ENCODE assay signal across 8 mouse cellular contexts in genomic region chr17:30004203-30005102, GRCm38 (mm10). TPM values are rescaled to one million over a fixed set of nuclear protein-coding genes. Genes with fewer than 3 reads are reported as not detected.
DNase-seq lines count a peak whose midpoint lies in the region; ATAC-seq lines count a peak whose summit lies in the region.

Zfand3 (plus strand) TSS chr17:30004733.

- H3K4me2 ChIP-seq in lung, embryonic 16.5 days (ENCODE audit: low read depth, low read length): peak within 1 kb of the TSS; percentile 89

- peak; percentile 89 for DNase-seq in MEL-GATA-1-ER (ENCODE audit: extremely low read depth, low read depth)
- peak; percentile 96 for DNase-seq in cerebellum, adult 8-10 months
- peak; percentile 95 for DNase-seq in forelimb bud, embryonic 11.5 days (ENCODE audit: low read depth, low spot score)
- peak; percentile 83 for DNase-seq in layer of hippocampus, adult 9-10 months (ENCODE audit: low spot score)
- DNase-seq in ovary, postnatal 10 days (ENCODE audit: low spot score): peak; percentile 94
- peak; percentile 82 for DNase-seq in thymus, postnatal 10 days (ENCODE audit: low spot score in 2 of 2)

- no peaks in the 10 kb centered on the region for H3K9me3 ChIP-seq in lung, embryonic 16.5 days (ENCODE audit: control insufficient read depth, low read length)

- H3K27ac ChIP-seq in lung, embryonic 16.5 days (ENCODE audit: low read length): peak within 1 kb of the TSS; percentile 100

- peak within 1 kb of the TSS; percentile 91 for H3K9ac ChIP-seq in lung, embryonic 16.5 days (ENCODE audit: low read length)

- peak; percentile 81 to 86 for ATAC-seq in hematopoietic stem cell, adult 5-6 weeks (replicated peaks in 1 of 2; ENCODE audit: insufficient read depth in 1 of 2, low FRiP score in 2 of 2, low TSS enrichment in 1 of 2, low read depth in 1 of 2, poor library complexity in 2 of 2, severe bottlenecking in 2 of 2)
- peak; percentile 95 for ATAC-seq in lung, embryonic 16.5 days (ENCODE audit: low read depth)

- under 1% methylated on average over 74 of the region's 93 CpGs for WGBS in lung, embryonic 16.5 days

- H3K36me3 ChIP-seq in lung, embryonic 16.5 days (ENCODE audit: control insufficient read depth, insufficient read depth, low read length): no peaks in the 10 kb centered on the region

- H3K27me3 ChIP-seq in lung, embryonic 16.5 days (ENCODE audit: control insufficient read depth, insufficient read depth, low read depth, low read length): no peaks in the 10 kb centered on the region

- peaks cover 29% of the 10 kb centered on the region for H3K4me1 ChIP-seq in lung, embryonic 16.5 days (replicated peaks; ENCODE audit: control insufficient read depth, insufficient read depth, low read length)

- H3K4me3 ChIP-seq in lung, embryonic 16.5 days (ENCODE audit: low read length): peak within 1 kb of the TSS; percentile 73

RNA-seq across cellular contexts. Expression of gene Zfand3, which starts in this region (rescaled TPM):
- total RNA-seq in hematopoietic stem cell, adult 5-6 weeks (2017): 19.3 and 32.5 TPM in 2 replicates
- polyA plus RNA-seq in lung, embryonic 16.5 days (2015; fragmentation: Nextera tagmentation; extraction: Ambion mirVana): 52.8 and 57.4 TPM in 2 replicates

Comparison
In these comparisons a context has a peak if more than half of its experiments do, and no peak if none do; other contexts are left out.
1. Peak in every context shown above with its lines: DNase-seq, ATAC-seq, H3K4me3 ChIP-seq and H3K27ac ChIP-seq.